Mouse (Mus musculus): ENCODE measurements at regions not wholly inside any gene's neighbourhood (a gene's known extent, or its start where the extent isn't known, plus 50 kb on each side); places are given as distances from the start of the nearest gene placed in this dataset.

- DNase-seq, result no peak
Measured at GRCm38 (mm10) chr11:64220888-64221287, 141.6 kb upstream of the Cox10 start.

- DNase-seq, result no peak
Measured at GRCm38 (mm10) chr11:64217181-64217580, 137.9 kb upstream of the Cox10 start.

DNA sequence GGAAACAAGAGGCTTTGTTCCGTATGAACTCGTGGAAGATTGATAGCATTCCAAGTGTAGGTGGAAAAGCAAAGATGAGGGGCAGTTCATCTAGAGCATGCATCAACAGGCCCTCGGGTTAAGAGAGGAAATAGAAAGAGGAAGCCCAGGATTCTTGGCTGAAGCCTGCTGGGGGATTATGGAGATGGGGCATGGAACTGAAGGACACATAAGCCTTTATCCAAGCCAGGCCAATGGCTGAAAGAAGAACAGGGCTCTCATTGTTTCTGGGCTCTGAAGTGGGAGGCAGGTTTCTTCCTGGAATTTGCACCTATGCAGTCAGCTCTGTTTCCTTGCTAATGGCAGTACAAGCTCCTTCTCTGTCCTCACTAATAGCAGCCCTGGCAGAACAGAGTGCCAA is 131.6 kb upstream of the Cox10 start:
- no peak for DNase-seq

GRCm38 (mm10) chr11:64208306-64208705 is 129.0 kb upstream of the Cox10 start:
- no peak for DNase-seq

DNA sequence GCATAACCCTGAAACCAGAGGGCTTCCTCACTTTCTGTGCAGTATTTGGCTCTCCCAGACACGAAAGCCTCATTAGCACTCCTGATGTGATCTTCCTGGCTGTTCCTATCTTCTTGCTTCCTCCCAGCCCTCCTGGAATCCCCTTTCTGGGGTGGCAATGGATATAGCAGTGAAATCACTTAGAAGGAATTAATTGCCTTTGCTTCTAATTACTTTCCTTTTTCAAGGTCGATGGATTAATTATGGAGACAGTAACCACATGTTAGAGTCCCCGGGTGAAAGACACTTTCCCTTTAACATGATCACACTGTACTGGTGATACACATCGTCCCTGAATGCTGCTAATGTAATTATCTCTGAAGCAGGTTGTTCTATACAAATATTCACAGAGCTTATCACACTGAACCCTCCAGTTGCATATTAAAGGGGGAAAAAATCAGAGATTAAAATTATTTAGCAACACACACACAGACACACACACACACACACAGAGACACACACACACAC is 128.1 kb upstream of the Cox10 start:
- DNase-seq, result no peak

DNA sequence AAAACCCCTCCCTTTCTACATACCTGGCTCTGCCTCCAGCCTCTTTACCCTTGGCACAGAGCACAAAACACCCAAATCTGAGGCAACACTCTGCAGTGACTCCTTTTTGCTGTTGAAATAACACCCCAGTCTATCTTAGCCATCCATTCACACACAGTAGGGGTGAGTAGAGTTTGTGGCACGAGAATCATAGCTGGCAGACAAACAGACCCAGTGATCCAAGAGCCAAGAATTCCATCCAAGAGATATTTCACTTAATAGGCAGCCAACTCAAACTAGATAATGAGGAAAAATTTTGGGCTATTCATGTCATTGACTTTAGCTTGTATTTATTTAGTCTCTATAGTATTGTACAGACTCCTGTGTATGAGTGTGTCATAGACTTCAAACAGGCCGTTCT is 126.9 kb upstream of the Cox10 start:
- DNase-seq, result no peak

DNA sequence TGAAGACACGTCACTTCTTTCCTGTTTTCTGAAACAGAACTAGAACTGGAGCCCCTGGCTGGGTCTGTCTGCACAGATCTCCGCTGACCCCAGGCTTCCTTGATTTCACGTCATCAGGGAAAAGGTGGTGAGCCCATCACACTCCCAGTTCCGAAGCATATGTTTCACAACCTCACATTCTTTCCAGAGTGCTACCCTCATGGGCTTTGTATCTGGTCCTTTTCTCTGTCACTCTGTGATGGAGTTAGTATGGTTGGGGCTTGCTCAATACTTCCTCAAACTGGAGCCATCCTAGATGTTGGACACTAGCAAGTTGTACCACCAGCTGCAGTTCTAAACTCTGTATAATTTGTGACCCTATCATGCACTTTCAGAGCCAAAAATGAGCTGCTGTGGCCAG is 125.8 kb upstream of the Cox10 start:
- DNase-seq, result no peak

DNA sequence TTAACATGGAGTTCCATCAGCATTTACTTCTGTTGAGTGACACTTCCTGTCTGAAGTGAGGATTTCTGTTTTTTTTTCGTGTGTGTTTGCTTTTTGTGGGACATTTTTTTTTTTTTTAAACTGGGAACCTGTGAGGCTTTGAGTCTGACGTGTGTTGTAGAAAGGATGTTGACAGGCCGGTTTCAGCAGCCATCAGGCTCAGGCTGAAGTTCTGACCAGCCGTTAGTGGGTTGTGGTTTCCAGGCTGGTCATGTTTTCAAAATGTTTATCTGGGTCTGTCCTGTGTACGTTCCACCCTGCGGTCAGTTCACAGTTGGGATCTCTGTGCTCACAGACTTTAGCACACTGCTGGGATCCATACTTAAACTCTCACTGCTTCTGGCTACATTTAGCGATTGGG is 125.0 kb upstream of the Cox10 start:
- no peak for DNase-seq

- no peak for DNase-seq
Measured at GRCm38 (mm10) chr11:64200874-64201273, 121.6 kb upstream of the Cox10 start.

DNA sequence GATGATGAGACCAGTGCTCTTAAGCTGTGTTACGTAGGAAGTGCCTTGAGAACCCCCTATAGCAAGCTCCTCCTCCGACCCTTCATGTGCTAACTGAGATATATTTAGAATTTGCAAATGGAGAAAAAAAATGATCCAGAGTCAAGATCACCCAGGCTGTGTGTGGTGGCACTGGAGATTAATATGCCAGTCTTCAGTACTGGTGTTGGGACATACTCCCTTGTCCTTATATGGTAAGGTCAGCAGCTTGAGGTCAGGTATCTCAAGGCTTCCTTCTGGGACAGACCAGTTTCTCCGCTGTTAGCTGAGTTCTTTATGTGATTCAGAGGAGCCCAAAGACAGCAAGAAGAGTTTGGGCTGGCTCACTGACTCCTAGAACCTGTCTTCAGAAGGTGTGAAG is 116.0 kb upstream of the Cox10 start:
- no peak for DNase-seq

DNA sequence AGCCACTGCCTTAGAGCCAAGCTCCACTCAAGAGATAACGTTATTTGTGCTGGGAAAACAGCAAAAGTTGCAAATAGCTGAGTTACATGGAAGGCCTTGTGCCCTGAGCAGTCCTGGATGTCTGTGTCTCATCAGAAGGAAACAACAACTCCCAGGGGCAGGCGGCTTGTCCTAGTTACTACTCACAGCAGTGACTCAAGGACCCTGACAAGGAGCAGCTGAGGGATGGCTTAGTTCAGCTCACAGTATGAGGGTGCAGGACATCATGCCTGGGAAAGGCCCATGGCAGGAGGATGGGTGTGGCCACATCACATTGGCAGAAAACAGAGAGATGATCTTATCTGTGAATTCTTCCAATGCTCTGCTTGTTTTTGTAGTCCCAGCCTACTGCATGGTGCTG is 109.4 kb upstream of the Cox10 start:
- no peak for DNase-seq

DNA sequence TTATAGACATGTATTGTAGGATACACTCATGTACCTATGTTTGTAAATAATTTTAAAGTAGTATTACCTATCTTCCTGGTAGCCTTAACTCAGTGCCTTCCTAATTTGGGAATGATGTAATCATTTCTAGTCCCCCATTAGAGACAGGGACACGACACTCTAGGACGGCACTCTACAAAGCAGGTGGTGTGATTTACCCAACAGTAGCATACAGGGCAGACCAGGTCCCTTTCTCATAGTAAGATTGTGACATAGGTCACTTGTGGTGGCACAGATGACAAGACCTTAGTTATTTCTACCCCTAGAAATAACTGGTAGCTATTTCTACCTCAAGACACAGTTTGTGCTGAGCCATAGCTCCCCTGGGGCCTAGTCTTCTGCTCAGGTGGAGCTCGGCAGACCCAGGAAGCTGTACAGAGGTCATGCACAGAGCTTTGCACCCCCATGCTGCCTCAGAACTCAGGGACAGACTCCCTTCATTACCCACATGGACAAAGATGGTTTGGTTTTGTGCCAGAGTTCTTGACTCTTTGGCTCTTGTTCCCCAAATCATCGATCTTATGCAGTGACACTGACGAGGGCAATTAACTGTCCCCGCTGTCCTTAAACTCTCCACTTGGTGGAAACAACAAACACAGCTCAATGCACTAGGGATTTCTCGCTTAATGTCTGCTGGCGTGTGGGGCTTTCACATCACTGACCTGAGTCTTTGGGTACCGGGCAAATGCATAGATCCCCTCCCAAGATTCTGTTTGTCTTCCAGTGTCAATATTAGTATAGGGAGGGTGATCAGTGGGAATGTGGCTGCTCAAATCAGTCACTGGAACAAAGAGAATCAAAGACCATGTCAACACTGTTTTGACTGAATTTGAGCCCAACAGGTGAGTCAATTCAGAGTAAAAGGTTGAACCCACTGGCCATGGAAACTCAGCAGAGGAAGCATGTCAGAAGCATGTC is 108.5 kb upstream of the Cox10 start:
- no peak for DNase-seq

GRCm38 (mm10) chr11:64187007-64187406 is 107.7 kb upstream of the Cox10 start:
- no peak for DNase-seq

DNA sequence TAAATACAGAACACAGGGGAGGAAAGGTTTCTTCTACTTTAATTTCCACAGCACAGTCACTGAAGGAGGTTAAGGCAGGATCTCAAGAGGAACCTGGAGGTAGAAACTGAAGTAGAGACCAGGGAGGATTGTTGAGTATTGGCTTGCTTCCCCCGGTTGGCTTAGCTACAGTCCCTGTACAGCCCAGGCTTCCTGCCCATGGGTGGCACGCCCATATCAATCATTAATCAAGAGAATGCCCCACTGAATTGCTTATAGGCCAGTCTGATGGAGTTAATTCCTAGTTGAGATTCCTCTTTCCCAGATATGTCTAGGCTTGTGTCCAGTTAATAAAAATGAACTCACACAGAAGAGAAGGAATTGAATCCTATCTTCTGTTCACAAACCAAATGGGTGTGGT is 107.3 kb upstream of the Cox10 start:
- no peak for DNase-seq

DNA sequence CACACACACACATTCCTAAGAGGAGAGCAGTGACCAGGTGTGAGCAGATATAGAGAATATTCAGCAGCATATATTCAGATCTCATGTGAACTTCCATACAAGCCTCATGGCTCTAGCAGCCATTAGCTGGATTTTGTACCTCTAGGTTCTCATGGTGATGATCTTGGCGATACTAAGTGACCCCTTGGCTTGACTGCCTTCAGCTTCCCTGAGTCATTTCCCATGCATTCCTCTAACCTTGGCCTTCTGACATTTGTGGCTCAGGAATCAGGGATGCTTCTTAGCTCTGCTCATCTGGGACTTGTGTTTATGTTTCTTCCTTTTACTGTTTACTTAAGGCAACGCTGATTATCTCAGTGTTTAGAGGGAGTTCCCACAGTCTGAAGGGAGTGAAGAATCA is 100.8 kb upstream of the Cox10 start:
- no peak for DNase-seq

- DNase-seq, result no peak
Measured at GRCm38 (mm10) chr11:64173421-64174062, 94.3 kb upstream of the Cox10 start.

DNA sequence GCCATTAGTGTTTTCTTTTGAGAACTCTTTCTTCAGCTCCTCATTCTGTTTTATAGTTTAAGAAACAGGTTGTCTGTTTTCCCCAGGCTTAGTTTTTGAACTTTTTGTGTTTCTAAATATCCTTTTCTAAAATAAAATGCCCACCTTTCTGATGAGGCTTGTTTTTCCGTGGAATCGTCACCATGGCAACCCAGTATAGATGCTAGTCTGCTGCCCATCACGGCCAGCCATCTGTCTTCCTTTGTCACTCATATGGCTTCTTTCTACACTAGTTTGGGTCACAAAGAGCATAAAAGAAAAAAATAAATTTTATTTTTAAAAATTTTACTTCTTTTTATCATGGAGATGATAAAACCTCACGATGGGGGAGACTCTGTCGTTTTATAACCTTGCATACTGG is 93.7 kb upstream of the Cox10 start:
- no peak for DNase-seq

GRCm38 (mm10) chr11:64168626-64169025 is 89.4 kb upstream of the Cox10 start:
- DNase-seq, result peak; percentile 13

- no peak for DNase-seq
Measured at GRCm38 (mm10) chr11:64164796-64165195, 85.5 kb upstream of the Cox10 start.

DNA sequence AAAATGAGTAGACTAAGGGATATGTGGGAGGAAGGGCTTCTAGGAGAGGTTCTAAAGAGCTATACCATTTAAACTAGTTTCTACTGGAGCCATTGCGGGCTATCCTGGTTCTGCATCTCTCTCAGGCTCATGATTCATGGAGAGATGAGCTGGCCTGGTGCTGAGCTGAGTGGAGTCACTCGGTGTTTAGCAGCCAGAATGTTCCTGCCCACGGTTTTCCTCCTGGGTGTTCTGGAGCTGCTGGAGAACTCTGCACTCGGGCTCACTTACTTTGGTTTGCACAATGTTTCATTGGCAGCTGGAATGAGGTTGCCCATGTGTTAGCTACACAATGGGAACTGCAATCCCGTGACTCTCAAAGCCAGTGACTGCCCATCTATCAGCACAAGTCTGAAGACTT is 79.0 kb upstream of the Cox10 start:
- no peak for DNase-seq

GRCm38 (mm10) chr11:64156640-64157039 is 77.4 kb upstream of the Cox10 start:
- no peak for DNase-seq

GRCm38 (mm10) chr11:64139483-64139882 is 60.2 kb upstream of the Cox10 start:
- DNase-seq, result no peak

DNA sequence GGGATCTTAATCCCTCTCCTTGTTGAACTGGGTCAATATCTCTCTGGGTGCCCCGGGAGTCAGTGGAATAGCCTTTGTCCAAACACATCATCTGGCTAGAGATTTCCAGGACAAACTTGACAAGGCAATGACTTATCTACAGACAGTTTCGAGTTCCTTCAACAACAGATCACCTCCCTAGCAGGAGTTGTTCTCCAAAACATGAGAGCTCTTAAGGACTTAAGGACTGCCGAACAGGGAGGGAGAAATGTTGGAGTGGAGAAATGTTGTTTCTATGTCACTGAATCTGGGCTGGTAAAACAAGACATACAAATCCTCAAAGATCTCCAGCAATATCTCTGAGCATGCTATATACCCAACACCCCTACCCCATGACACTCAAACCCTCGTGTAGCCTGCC is 59.7 kb upstream of the Cox10 start:
- no peak for DNase-seq

GRCm38 (mm10) chr11:64135766-64136165 is 56.5 kb upstream of the Cox10 start:
- no peak for DNase-seq

GRCm38 (mm10) chr11:64135308-64135591 is 56.0 kb upstream of the Cox10 start:
- DNase-seq, result no peak
